Mouse (Mus musculus): ENCODE results near the gene Pold1. TPM values are rescaled to one million over a fixed set of nuclear protein-coding genes. Genes with fewer than 3 reads are reported as not detected.

The Pold1 gene
- polyA plus RNA-seq, 1 experiment, result 399 TPM

DNA sequence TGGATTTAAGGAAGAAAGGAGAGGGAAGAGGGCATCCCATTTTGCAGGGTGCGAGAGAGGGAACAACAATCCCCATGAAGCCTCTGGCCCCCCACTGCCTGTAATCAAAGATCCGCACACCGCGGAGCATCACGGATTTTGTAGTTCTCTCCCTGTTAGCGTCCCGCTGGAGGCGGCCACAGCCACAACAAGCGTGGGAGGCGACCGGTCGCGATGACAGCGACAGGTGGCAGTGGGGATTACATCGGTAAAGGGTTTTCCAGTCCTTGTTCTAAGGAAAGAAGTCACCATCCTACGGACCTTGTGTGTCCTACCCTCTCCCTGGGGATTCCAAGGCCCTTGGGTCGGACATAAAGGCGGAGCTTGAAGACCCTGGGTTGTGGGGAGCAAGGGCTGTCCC, 38.3 kb upstream of the Pold1 start:
- no peak for TF ChIP-seq GATA1 (IDR thresholded peaks at IDR 0.05; ENCODE audit: low read length)

GRCm38 (mm10) chr7:44586518-44586917, 37.9 kb upstream of the Pold1 start:
- no peak for TF ChIP-seq GATA1 (IDR thresholded peaks at IDR 0.05; ENCODE audit: low read length)

- no peak for TF ChIP-seq GATA1 (IDR thresholded peaks at IDR 0.05; ENCODE audit: low read length)
Measured at GRCm38 (mm10) chr7:44585606-44586005, 37.0 kb upstream of the Pold1 start.

GRCm38 (mm10) chr7:44584921-44585320, 36.3 kb upstream of the Pold1 start:
- TF ChIP-seq GATA1 (IDR thresholded peaks at IDR 0.05; ENCODE audit: low read length), result no peak

DNA sequence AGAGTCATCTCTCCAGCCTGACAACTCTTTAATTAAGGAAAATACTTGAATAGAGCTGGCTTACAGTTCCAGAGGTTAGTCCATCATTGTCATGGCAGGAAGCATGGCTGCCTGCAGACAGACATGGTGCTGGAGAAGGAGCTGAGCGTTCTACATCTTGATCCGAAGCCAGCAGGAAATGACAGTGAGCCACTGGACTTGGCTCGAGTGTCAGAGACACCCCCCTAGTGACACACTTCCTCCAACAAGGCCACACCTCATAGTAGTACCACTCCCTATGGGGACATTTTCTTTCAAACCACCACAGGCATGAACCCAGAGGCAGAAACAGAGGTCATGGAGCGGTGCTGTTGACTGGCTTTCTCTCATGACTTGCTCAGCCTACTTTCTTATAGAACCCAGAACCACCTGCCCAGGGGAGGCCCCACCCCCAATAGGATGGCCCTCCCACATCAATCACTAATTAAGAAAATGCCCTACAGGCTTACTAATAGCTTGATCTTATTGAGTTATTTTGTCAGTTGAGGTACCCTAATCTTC, 35.7 kb upstream of the Pold1 start:
- no peak for TF ChIP-seq GATA1 (IDR thresholded peaks at IDR 0.05; ENCODE audit: low read length)

- no peak for TF ChIP-seq GATA1 (IDR thresholded peaks at IDR 0.05; ENCODE audit: low read length)
Measured at GRCm38 (mm10) chr7:44583146-44583545, 34.5 kb upstream of the Pold1 start.

DNA sequence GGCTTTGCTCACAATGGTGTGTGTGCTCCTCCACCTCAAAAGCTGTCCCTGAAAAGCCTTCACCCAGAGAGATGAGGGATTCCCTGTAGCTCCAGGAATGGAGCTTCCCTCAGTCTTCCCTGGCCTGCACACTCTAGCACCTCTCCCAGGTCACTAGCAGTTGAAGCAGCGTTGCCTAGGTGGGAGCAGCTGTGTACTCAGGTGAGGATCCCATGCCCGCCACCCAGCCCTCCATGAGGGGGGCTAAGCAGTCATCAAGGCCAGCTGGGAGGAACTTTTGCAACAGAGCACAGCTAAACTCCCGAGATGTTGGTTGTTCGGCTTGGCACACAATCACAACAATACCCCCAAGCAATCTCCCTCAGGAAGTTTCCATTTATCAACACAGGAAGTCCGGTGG, 34.1 kb upstream of the Pold1 start:
- no peak for TF ChIP-seq GATA1 (IDR thresholded peaks at IDR 0.05; ENCODE audit: low read length)

GRCm38 (mm10) chr7:44581637-44582036, 33.0 kb upstream of the Pold1 start:
- no peak for TF ChIP-seq GATA1 (IDR thresholded peaks at IDR 0.05; ENCODE audit: low read length)

- no peak for TF ChIP-seq GATA1 (IDR thresholded peaks at IDR 0.05; ENCODE audit: low read length)
Measured at GRCm38 (mm10) chr7:44576333-44576844, 27.7 kb upstream of the Pold1 start.

- no peak for TF ChIP-seq GATA1 (IDR thresholded peaks at IDR 0.05; ENCODE audit: low read length)
Measured at GRCm38 (mm10) chr7:44572956-44573484, 24.4 kb upstream of the Pold1 start.

DNA sequence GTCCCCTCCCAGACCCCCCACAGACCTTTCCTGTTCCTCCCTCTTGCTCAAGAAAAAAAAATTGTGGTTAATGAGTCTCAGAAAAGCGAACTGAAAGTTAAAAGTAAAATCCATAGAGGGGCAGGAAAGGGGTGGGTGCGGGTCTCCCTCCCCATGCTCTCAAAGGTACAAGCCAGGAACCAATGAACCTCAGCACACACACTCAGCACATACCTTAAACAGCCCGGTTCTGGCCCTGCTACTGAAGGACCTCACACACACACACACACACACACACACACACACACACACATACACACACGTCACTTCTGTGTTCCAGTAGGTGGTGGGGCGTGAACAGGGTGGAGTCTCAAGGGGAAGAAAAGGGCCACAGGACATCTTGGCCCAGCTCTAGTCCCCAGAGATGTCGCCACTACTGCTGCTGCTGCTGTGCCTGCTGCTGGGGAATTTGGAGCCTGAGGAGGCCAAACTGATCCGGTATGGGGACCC, 23.6 kb upstream of the Pold1 start, which contains the start of gene Napsa:
Napsa (plus strand) TSS at position 168 of the 489 bp plus-strand sequence.
- no peak for TF ChIP-seq GATA1 (IDR thresholded peaks at IDR 0.05; ENCODE audit: low read length)

DNA sequence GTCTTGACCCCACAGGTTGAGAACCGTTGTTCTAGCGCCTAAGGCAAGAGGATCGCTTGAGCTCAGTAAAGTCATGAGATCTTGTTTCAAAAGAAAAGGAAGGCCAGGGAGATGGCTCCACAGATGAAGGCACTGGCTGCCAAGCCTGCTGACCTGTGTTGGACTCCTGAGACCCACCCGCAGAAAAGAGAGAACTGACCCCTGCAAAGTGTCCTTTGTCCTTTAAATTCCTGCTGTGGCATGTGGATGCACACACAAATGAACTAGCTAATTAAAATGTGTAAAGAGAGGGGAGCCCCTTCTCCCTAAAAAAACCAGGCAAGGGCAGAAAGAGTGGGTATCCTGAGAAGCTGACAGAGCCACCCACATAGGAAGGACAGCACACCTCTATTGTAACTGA, 23.2 kb upstream of the Pold1 start:
- TF ChIP-seq GATA1 (IDR thresholded peaks at IDR 0.05; ENCODE audit: low read length), result no peak

GRCm38 (mm10) chr7:44570989-44571388, 22.3 kb upstream of the Pold1 start:
- TF ChIP-seq GATA1 (IDR thresholded peaks at IDR 0.05; ENCODE audit: low read length), result no peak

- TF ChIP-seq GATA1 (IDR thresholded peaks at IDR 0.05; ENCODE audit: low read length), result no peak
Measured at GRCm38 (mm10) chr7:44568803-44569202, 20.2 kb upstream of the Pold1 start.

DNA sequence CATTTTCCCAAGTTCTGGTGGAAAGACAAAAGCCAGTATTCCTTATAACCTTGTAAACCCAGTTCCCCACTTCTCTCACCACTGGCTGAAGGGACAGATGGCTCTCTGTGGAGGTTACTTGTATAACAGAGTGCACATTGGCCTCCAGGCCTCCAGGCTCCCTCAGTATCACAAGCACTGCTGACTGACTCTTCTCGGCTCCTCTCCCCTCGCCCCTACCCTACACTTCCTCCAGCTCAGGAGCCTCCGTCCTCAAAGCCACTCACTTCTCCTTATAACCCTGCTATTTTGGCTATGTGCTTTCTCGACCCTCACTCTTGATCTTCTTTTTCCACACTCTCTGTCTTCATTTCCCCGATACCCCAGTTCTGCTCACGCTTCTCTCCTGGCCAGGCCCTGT, 16.8 kb upstream of the Pold1 start:
- TF ChIP-seq GATA1 (IDR thresholded peaks at IDR 0.05; ENCODE audit: low read length), result no peak

GRCm38 (mm10) chr7:44564486-44564885, 15.8 kb upstream of the Pold1 start:
- TF ChIP-seq GATA1 (IDR thresholded peaks at IDR 0.05; ENCODE audit: low read length), result no peak

DNA sequence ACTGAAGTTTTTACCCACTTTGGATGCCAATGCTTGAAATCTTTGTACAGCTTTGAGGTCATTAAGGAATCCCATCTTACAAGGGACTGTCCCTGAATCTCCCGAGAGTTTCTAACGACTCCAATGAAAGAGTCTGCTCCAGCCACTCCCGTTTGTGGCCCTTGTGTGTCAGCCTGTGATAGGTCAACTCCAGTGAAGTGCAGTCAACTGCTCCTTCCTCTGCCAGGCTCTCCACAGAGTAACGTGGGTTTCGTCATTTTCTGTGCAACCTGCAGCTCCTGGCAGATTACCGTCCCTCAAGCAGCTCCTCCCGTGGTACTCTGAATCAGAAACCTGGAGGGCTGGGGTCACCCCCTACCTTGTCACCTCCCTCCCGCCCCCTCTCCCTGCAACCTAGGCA, 14.6 kb upstream of the Pold1 start:
- TF ChIP-seq GATA1 (IDR thresholded peaks at IDR 0.05; ENCODE audit: low read length), result no peak
